Mouse (Mus musculus) testis, adult 2 months (tissue): ENCODE measurements at regions not wholly inside any gene's neighbourhood (a gene's known extent, or its start where the extent isn't known, plus 50 kb on each side); places are given as distances from the start of the nearest gene placed in this dataset.

Experiments used
- CTCF ChIP-seq: fragments of 200-500 bp; IDR thresholded peaks from 2 replicates; pipeline ENCODE4 v1.5.1; 2012; ENCODE audit warnings: low read depth, mild to moderate bottlenecking, inconsistent platforms, low read length, moderate library complexity; ENCODE audit not compliant: control insufficient read depth, insufficient read depth, insufficient replicate concordance
- POLR2A ChIP-seq: fragments of 200-500 bp; IDR thresholded peaks from 2 replicates; pipeline ENCODE4 v1.6.1; 2012; ENCODE audit warnings: low read depth, mild to moderate bottlenecking, inconsistent platforms, low read length, moderate library complexity; ENCODE audit not compliant: control insufficient read depth

- no peak for TF ChIP-seq CTCF
- no peak for TF ChIP-seq POLR2A
Observed at GRCm38 (mm10) chr7:83089330-83089982, 222.3 kb downstream of the Mex3b start.
